Mouse (Mus musculus): ENCODE results near the gene Dvl2. TPM values are rescaled to one million over a fixed set of nuclear protein-coding genes. Genes with fewer than 3 reads are reported as not detected.

The Dvl2 gene
- polyA plus RNA-seq, 1 experiment from 2014 or later, result 9.8 TPM

GRCm38 (mm10) chr11:69979827-69980195 lies 20.6 kb upstream of the Dvl2 start:
- Histone ChIP-seq H3K4me2 (replicated peaks; ENCODE audit: low read depth) (peak overlapping the region; percentile 89), H3K36me3 (ENCODE audit: control insufficient read depth, insufficient read depth, low read length) (peaks cover 9% of the 10 kb centered on the region; the same call in 1 of the 2 replicates)
- no peak; the same call in none of the 2 replicates for ATAC-seq (ENCODE audit: low FRiP score, low TSS enrichment)

GRCm38 (mm10) chr11:69980196-69981140 lies 19.9 kb upstream of the Dvl2 start:
- Histone ChIP-seq H3K27me3 (ENCODE audit: control insufficient read depth, insufficient read depth, low read length) (no peaks in the 10 kb centered on the region), H3K4me3 (ENCODE audit: low read depth, low read length) (peak overlapping the region; percentile 97), H3K9me3 (ENCODE audit: control insufficient read depth, low read length) (no peaks in the 10 kb centered on the region), H3K27ac (replicated peaks) (peak overlapping the region; percentile 98), H3K36me3 (ENCODE audit: control insufficient read depth, insufficient read depth, low read length) (peaks cover 7% of the 10 kb centered on the region; the same call in 1 of the 2 replicates), H3K4me2 (replicated peaks; ENCODE audit: low read depth) (peak overlapping the region; percentile 91), H3K9ac (ENCODE audit: low read length) (peak overlapping the region; percentile 97), H3K4me1 (replicated peaks; ENCODE audit: control insufficient read depth, insufficient read depth) (no peaks in the 10 kb centered on the region; the same call in 1 of the 2 replicates)
- under 1% methylated on average over 36 of the region's 60 CpGs for WGBS
- 0 out of 2 replicates have a peak, but pooled peaks have one; percentile 12 for TF ChIP-seq CTCF (IDR thresholded peaks at IDR 0.05; ENCODE audit: low read depth)
- TF ChIP-seq EP300 (optimal IDR thresholded peaks at IDR 0.05), result peak; percentile 71
- ATAC-seq (ENCODE audit: low FRiP score, low TSS enrichment) (peak; percentile 95), DNase-seq (ENCODE audit: low spot score) (peak; percentile 99)

More at GRCm38 (mm10) chr11:69979827-69980195, 20.6 kb upstream of the Dvl2 start:
- WGBS, result 2% methylated on average over 16 of the region's 16 CpGs
- Histone ChIP-seq H3K27me3 (ENCODE audit: control insufficient read depth, insufficient read depth, low read length) (no peaks in the 10 kb centered on the region), H3K4me3 (ENCODE audit: low read depth, low read length) (peak overlapping the region; percentile 97), H3K27ac (replicated peaks) (peak overlapping the region; percentile 98), H3K4me1 (replicated peaks; ENCODE audit: control insufficient read depth, insufficient read depth) (no peaks in the 10 kb centered on the region; the same call in 1 of the 2 replicates), H3K9me3 (ENCODE audit: control insufficient read depth, low read length) (no peaks in the 10 kb centered on the region), H3K9ac (ENCODE audit: low read length) (peak overlapping the region; percentile 78)
- no peak for DNase-seq (ENCODE audit: low spot score)
- TF ChIP-seq EP300 (optimal IDR thresholded peaks at IDR 0.05), result no peak
- no peak for TF ChIP-seq CTCF (IDR thresholded peaks at IDR 0.05; ENCODE audit: low read depth)

- Histone ChIP-seq H3K4me2 (replicated peaks; ENCODE audit: low read depth) (peak within 1 kb of the TSS; percentile 91), H3K4me1 (replicated peaks; ENCODE audit: control insufficient read depth, insufficient read depth) (no peaks in the 10 kb centered on the region; the same call in 1 of the 2 replicates), H3K9ac (ENCODE audit: low read length) (peak within 1 kb of the TSS; percentile 97), H3K9me3 (ENCODE audit: control insufficient read depth, low read length) (no peaks in the 10 kb centered on the region), H3K36me3 (ENCODE audit: control insufficient read depth, insufficient read depth, low read length) (peaks cover 7% of the 10 kb centered on the region; the same call in 1 of the 2 replicates), H3K4me3 (ENCODE audit: low read depth, low read length) (peak within 1 kb of the TSS; percentile 97), H3K27me3 (ENCODE audit: control insufficient read depth, insufficient read depth, low read length) (no peaks in the 10 kb centered on the region), H3K27ac (replicated peaks) (peak within 1 kb of the TSS; percentile 98)
- DNase-seq (ENCODE audit: low spot score) (no peak), ATAC-seq (ENCODE audit: low FRiP score, low TSS enrichment) (0 out of 2 replicates have a peak, but pooled peaks have one; percentile 3)
- WGBS, result under 1% methylated on average over 32 of the region's 43 CpGs
- no peak for TF ChIP-seq EP300 (optimal IDR thresholded peaks at IDR 0.05)
- no peak for TF ChIP-seq CTCF (IDR thresholded peaks at IDR 0.05; ENCODE audit: low read depth)
Measured at GRCm38 (mm10) chr11:69981141-69981762, 19.1 kb upstream of the Dvl2 start, which contains the start of gene Ctdnep1. Gene Ctdnep1, plus strand, starts transcription at chr11:69981156.

DNA sequence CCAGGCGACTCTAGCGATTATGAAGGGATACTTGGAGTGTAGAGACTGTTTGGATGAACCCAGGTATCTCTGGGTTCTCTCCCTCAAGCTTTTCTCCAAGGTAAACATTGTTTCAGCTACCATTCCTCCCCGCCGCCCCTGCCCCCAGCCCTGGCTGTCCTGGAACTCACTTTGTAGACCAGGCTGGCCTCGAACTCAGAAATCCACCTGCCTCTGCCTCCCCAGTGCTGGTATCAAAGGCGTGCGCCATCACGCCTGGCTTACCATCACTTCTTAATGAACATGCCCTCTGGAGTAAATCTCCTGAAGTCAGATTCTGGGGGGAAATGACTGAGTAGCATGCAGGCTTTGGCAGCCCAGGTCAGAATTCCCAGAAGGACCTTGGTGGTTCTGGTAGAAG lies 18.2 kb upstream of the Dvl2 start, which contains the start of gene Elp5:
Elp5 (minus strand) TSS at position 293 of the 400 bp plus-strand sequence.
- Histone ChIP-seq H3K36me3 (ENCODE audit: control insufficient read depth, insufficient read depth, low read length) (peaks cover 7% of the 10 kb centered on the region; the same call in 1 of the 2 replicates), H3K4me1 (replicated peaks; ENCODE audit: control insufficient read depth, insufficient read depth) (no peaks in the 10 kb centered on the region; the same call in 1 of the 2 replicates), H3K9ac (ENCODE audit: low read length) (peak within 1 kb of the TSS; percentile 97), H3K4me2 (replicated peaks; ENCODE audit: low read depth) (peak within 1 kb of the TSS; percentile 91), H3K27me3 (ENCODE audit: control insufficient read depth, insufficient read depth, low read length) (no peaks in the 10 kb centered on the region), H3K9me3 (ENCODE audit: control insufficient read depth, low read length) (no peaks in the 10 kb centered on the region), H3K4me3 (ENCODE audit: low read depth, low read length) (peak within 1 kb of the TSS; percentile 97), H3K27ac (replicated peaks) (peak within 1 kb of the TSS; percentile 98)
- WGBS, result 42% methylated on average over 8 of the region's 8 CpGs
- no peak for DNase-seq (ENCODE audit: low spot score)
- no peak for TF ChIP-seq EP300 (optimal IDR thresholded peaks at IDR 0.05)
- TF ChIP-seq CTCF (IDR thresholded peaks at IDR 0.05; ENCODE audit: low read depth), result no peak
- ATAC-seq (ENCODE audit: low FRiP score, low TSS enrichment), result no peak

DNA sequence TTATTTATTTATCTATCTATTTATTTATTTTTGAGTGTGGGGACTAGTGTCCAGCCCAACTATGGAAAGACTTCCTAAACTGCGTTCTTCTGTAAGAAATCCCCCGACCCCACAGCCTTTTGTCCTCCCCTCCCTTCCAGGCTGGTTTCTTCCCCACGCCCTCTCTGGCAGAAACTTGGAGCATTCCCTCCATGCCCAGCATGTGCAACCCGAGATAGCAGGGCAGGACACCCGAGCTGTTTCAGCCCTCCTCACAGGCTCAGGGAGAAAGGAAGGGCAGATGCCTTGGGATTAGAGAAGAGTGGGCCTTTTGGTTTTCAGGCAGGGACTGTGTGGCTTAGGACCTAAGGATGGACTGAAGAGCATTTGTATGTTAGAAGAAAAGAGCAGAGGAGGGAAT lies 17.5 kb upstream of the Dvl2 start:
- TF ChIP-seq EP300 (optimal IDR thresholded peaks at IDR 0.05) (no peak), CTCF (IDR thresholded peaks at IDR 0.05; ENCODE audit: low read depth) (no peak)
- Histone ChIP-seq H3K27ac (replicated peaks) (0 out of 2 replicates have a peak overlapping the region, but pooled peaks have one; percentile 3), H3K4me3 (ENCODE audit: low read depth, low read length) (no peak overlapping the region), H3K36me3 (ENCODE audit: control insufficient read depth, insufficient read depth, low read length) (peaks cover 7% of the 10 kb centered on the region; the same call in 1 of the 2 replicates), H3K9me3 (ENCODE audit: control insufficient read depth, low read length) (no peaks in the 10 kb centered on the region), H3K27me3 (ENCODE audit: control insufficient read depth, insufficient read depth, low read length) (no peaks in the 10 kb centered on the region), H3K4me1 (replicated peaks; ENCODE audit: control insufficient read depth, insufficient read depth) (no peaks in the 10 kb centered on the region; the same call in 1 of the 2 replicates), H3K4me2 (replicated peaks; ENCODE audit: low read depth) (peak overlapping the region; percentile 91), H3K9ac (ENCODE audit: low read length) (peak overlapping the region; percentile 13)
- DNase-seq (ENCODE audit: low spot score) (no peak), ATAC-seq (ENCODE audit: low FRiP score, low TSS enrichment) (no peak)
- 15% methylated on average over 5 of the region's 5 CpGs for WGBS

Measured in stomach, postnatal 0 days (tissue).